Mouse (Mus musculus): ENCODE data around the gene Tagln. TPM values are rescaled to one million over a fixed set of nuclear protein-coding genes. Genes with fewer than 3 reads are reported as not detected.

The Tagln gene
- polyA plus RNA-seq, 1 experiment, result 50.3 TPM

- no peak for TF ChIP-seq POLR2A (IDR thresholded peaks at IDR 0.05; ENCODE audit: low read depth, low read length)
- no peak for TF ChIP-seq CTCF (conservative IDR thresholded peaks at IDR 0.05; ENCODE audit: insufficient read depth, insufficient read length, low read depth, low read length)
- 0 out of 2 replicates have a peak overlapping the region, but pooled peaks have one; percentile 5 for H3K27ac ChIP-seq (ENCODE audit: insufficient read depth, low read depth, low read length)
- 22% methylated on average over 1 of the region's 1 CpGs for WGBS
- no peak overlapping the region for H3K4me3 ChIP-seq (ENCODE audit: insufficient read depth, low read depth, low read length)
- H3K4me1 ChIP-seq (ENCODE audit: control insufficient read depth, insufficient read depth, low read length), result peaks cover 5% of the 10 kb centered on the region; the same call in 1 of the 2 replicates
- DNase-seq, result peak; percentile 44
- H3K27me3 ChIP-seq (replicated peaks; ENCODE audit: control insufficient read depth, insufficient read depth, low read length), result no peaks in the 10 kb centered on the region
- H3K36me3 ChIP-seq (ENCODE audit: control insufficient read depth, insufficient read depth, low read length), result peaks cover 1% of the 10 kb centered on the region; the same call in 1 of the 2 replicates
Measured at GRCm38 (mm10) chr9:45931958-45932357, 3.9 kb downstream of the Tagln start.

- no peak overlapping the region for H3K27ac ChIP-seq (ENCODE audit: insufficient read depth, low read depth, low read length)
- H3K36me3 ChIP-seq (ENCODE audit: control insufficient read depth, insufficient read depth, low read length), result peaks cover 2% of the 10 kb centered on the region; the same call in 1 of the 2 replicates
- no peak for DNase-seq
Measured at GRCm38 (mm10) chr9:45929285-45929684, 6.6 kb downstream of the Tagln start.

GRCm38 (mm10) chr9:45919895-45920294 is 16.0 kb downstream of the Tagln start:
- peak overlapping the region; percentile 53 for H3K27ac ChIP-seq (ENCODE audit: insufficient read depth, low read depth, low read length)
- WGBS, result 52% methylated on average over 1 of the region's 1 CpGs
- peaks cover 8% of the 10 kb centered on the region for H3K36me3 ChIP-seq (ENCODE audit: control insufficient read depth, insufficient read depth, low read length)
- peaks cover 4% of the 10 kb centered on the region; the same call in 1 of the 2 replicates for H3K4me1 ChIP-seq (ENCODE audit: control insufficient read depth, insufficient read depth, low read length)
- no peaks in the 10 kb centered on the region for H3K27me3 ChIP-seq (replicated peaks; ENCODE audit: control insufficient read depth, insufficient read depth, low read length)
- no peak for TF ChIP-seq POLR2A (IDR thresholded peaks at IDR 0.05; ENCODE audit: low read depth, low read length)
- TF ChIP-seq CTCF (conservative IDR thresholded peaks at IDR 0.05; ENCODE audit: insufficient read depth, insufficient read length, low read depth, low read length), result no peak
- peak; percentile 43 for DNase-seq
- H3K4me3 ChIP-seq (ENCODE audit: insufficient read depth, low read depth, low read length), result no peak overlapping the region

More at GRCm38 (mm10) chr9:45929285-45929684, 6.6 kb downstream of the Tagln start:
- no peak overlapping the region for H3K4me3 ChIP-seq (ENCODE audit: insufficient read depth, low read depth, low read length)
- H3K27me3 ChIP-seq (replicated peaks; ENCODE audit: control insufficient read depth, insufficient read depth, low read length), result no peaks in the 10 kb centered on the region
- no peak for TF ChIP-seq CTCF (conservative IDR thresholded peaks at IDR 0.05; ENCODE audit: insufficient read depth, insufficient read length, low read depth, low read length)
- no peak for TF ChIP-seq POLR2A (IDR thresholded peaks at IDR 0.05; ENCODE audit: low read depth, low read length)
- WGBS, result 86% methylated on average over 5 of the region's 5 CpGs
- peaks cover 5% of the 10 kb centered on the region; the same call in 1 of the 2 replicates for H3K4me1 ChIP-seq (ENCODE audit: control insufficient read depth, insufficient read depth, low read length)

- Histone ChIP-seq H3K4me3 (ENCODE audit: insufficient read depth, low read depth, low read length) (no peak overlapping the region), H3K27me3 (replicated peaks; ENCODE audit: control insufficient read depth, insufficient read depth, low read length) (no peaks in the 10 kb centered on the region), H3K4me1 (ENCODE audit: control insufficient read depth, insufficient read depth, low read length) (peaks cover 4% of the 10 kb centered on the region; the same call in 1 of the 2 replicates), H3K27ac (ENCODE audit: insufficient read depth, low read depth, low read length) (peak overlapping the region; percentile 63), H3K36me3 (ENCODE audit: control insufficient read depth, insufficient read depth, low read length) (peaks cover 13% of the 10 kb centered on the region)
- TF ChIP-seq POLR2A (IDR thresholded peaks at IDR 0.05; ENCODE audit: low read depth, low read length) (no peak), CTCF (conservative IDR thresholded peaks at IDR 0.05; ENCODE audit: insufficient read depth, insufficient read length, low read depth, low read length) (no peak)
- DNase-seq, result peak; percentile 85
- WGBS, result 65% methylated on average over 5 of the region's 5 CpGs
Measured at GRCm38 (mm10) chr9:45917041-45917934, 18.6 kb downstream of the Tagln start.

GRCm38 (mm10) chr9:45915659-45916058 is 20.2 kb downstream of the Tagln start:
- no peak overlapping the region for H3K27ac ChIP-seq (ENCODE audit: insufficient read depth, low read depth, low read length)
- WGBS, result 97% methylated on average over 2 of the region's 2 CpGs
- TF ChIP-seq POLR2A (IDR thresholded peaks at IDR 0.05; ENCODE audit: low read depth, low read length) (no peak), CTCF (conservative IDR thresholded peaks at IDR 0.05; ENCODE audit: insufficient read depth, insufficient read length, low read depth, low read length) (no peak)
- H3K36me3 ChIP-seq (ENCODE audit: control insufficient read depth, insufficient read depth, low read length), result peaks cover 15% of the 10 kb centered on the region
- H3K4me1 ChIP-seq (ENCODE audit: control insufficient read depth, insufficient read depth, low read length), result peaks cover 4% of the 10 kb centered on the region; the same call in 1 of the 2 replicates
- no peak for DNase-seq
- no peak overlapping the region for H3K4me3 ChIP-seq (ENCODE audit: insufficient read depth, low read depth, low read length)
- no peaks in the 10 kb centered on the region for H3K27me3 ChIP-seq (replicated peaks; ENCODE audit: control insufficient read depth, insufficient read depth, low read length)

- H3K36me3 ChIP-seq (ENCODE audit: control insufficient read depth, insufficient read depth, low read length), result peaks cover 11% of the 10 kb centered on the region
- H3K27ac ChIP-seq (ENCODE audit: insufficient read depth, low read depth, low read length), result no peak overlapping the region
- WGBS, result 59% methylated on average over 1 of the region's 1 CpGs
- no peak overlapping the region for H3K4me3 ChIP-seq (ENCODE audit: insufficient read depth, low read depth, low read length)
- H3K4me1 ChIP-seq (ENCODE audit: control insufficient read depth, insufficient read depth, low read length), result peaks cover 12% of the 10 kb centered on the region; the same call in 1 of the 2 replicates
- TF ChIP-seq POLR2A (IDR thresholded peaks at IDR 0.05; ENCODE audit: low read depth, low read length) (no peak), CTCF (conservative IDR thresholded peaks at IDR 0.05; ENCODE audit: insufficient read depth, insufficient read length, low read depth, low read length) (peak; percentile 75)
- H3K27me3 ChIP-seq (replicated peaks; ENCODE audit: control insufficient read depth, insufficient read depth, low read length), result no peaks in the 10 kb centered on the region
- DNase-seq, result peak; percentile 67
Measured at GRCm38 (mm10) chr9:45911673-45912072, 24.2 kb downstream of the Tagln start.

- Histone ChIP-seq H3K4me3 (ENCODE audit: insufficient read depth, low read depth, low read length) (no peak overlapping the region), H3K36me3 (ENCODE audit: control insufficient read depth, insufficient read depth, low read length) (peaks cover 11% of the 10 kb centered on the region), H3K27ac (ENCODE audit: insufficient read depth, low read depth, low read length) (peak overlapping the region; percentile 56; the same call in 1 of the 2 replicates), H3K27me3 (replicated peaks; ENCODE audit: control insufficient read depth, insufficient read depth, low read length) (no peaks in the 10 kb centered on the region), H3K4me1 (ENCODE audit: control insufficient read depth, insufficient read depth, low read length) (peaks cover 12% of the 10 kb centered on the region; the same call in 1 of the 2 replicates)
- 75% methylated on average over 3 of the region's 3 CpGs for WGBS
- DNase-seq, result no peak
- TF ChIP-seq CTCF (conservative IDR thresholded peaks at IDR 0.05; ENCODE audit: insufficient read depth, insufficient read length, low read depth, low read length) (no peak), POLR2A (IDR thresholded peaks at IDR 0.05; ENCODE audit: low read depth, low read length) (no peak)
Measured at GRCm38 (mm10) chr9:45910995-45911394, 24.9 kb downstream of the Tagln start.
